Mouse (Mus musculus) forebrain, postnatal 0 days (tissue): ENCODE data around the gene Bckdk. TPM values are rescaled to one million over a fixed set of nuclear protein-coding genes. Genes with fewer than 3 reads are reported as not detected.

Experiments used
- ATAC-seq: fragments of 200-750 bp; cut with Nextera tagmentation; 2 replicates; pipeline ENCODE4 v1.8.0; 2017; ENCODE audit warnings: mild to moderate bottlenecking, moderate library complexity
- DNase-seq: peaks from one replicate; pipeline ENCODE4 v3.0.0-alpha.2; 2015
- H3K27ac ChIP-seq: fragments of 300-500 bp; sonication (generic); 2 replicates; pipeline ENCODE4 v1.5.1; 2014; ENCODE audit warnings: low read depth, mild to moderate bottlenecking, antibody characterized with exemption, low read length, moderate library complexity, mixed read lengths
- H3K27me3 ChIP-seq: fragments of 300-500 bp; sonication (generic); 2 replicates; pipeline ENCODE4 v1.6.1; 2014; ENCODE audit warnings: mild to moderate bottlenecking, low read length, mixed read lengths; ENCODE audit not compliant: insufficient read depth
- H3K36me3 ChIP-seq: fragments of 300-500 bp; sonication (generic); 2 replicates; pipeline ENCODE4 v1.6.1; 2014; ENCODE audit warnings: mild to moderate bottlenecking, moderate library complexity; ENCODE audit not compliant: insufficient read depth
- H3K4me1 ChIP-seq: fragments of 300-500 bp; sonication (generic); 2 replicates; pipeline ENCODE4 v1.6.1; 2014; ENCODE audit warnings: antibody characterized with exemption; ENCODE audit not compliant: insufficient read depth
- H3K4me2 ChIP-seq: fragments of 300-500 bp; sonication (generic); 2 replicates; pipeline ENCODE4 v1.6.1; 2014; ENCODE audit warnings: low read depth, mild to moderate bottlenecking, moderate library complexity
- H3K4me3 ChIP-seq: fragments of 300-500 bp; sonication (generic); 2 replicates; pipeline ENCODE4 v1.5.1; 2014; ENCODE audit warnings: low read depth, low read length, mixed read lengths
- H3K9ac ChIP-seq: fragments of 300-500 bp; sonication (generic); 2 replicates; pipeline ENCODE4 v1.6.1; 2014; ENCODE audit warnings: mild to moderate bottlenecking
- H3K9me3 ChIP-seq: fragments of 300-500 bp; sonication (generic); 2 replicates; pipeline ENCODE4 v1.6.1; 2016; ENCODE audit warnings: low read length
- CTCF ChIP-seq: sonication (generic); IDR thresholded peaks from 2 replicates; pipeline ENCODE4 v1.5.1; 2016; ENCODE audit warnings: antibody characterized with exemption, control low read depth, low read depth
- WGBS: fragments of 180-500 bp; shearing (Covaris S2); extraction: QIAGEN DNeasy Blood & Tissue Kit; methylation state at CpG from one replicate; pipeline ENCODE4 v1.1.7; 2014; 5-methylcytosine and 5-hydroxymethylcytosine counted together
- polyA plus RNA-seq: library from polyadenylated mRNA; unstranded; fragments of >200 nt; fragmentation: Nextera tagmentation; extraction: Ambion mirVana; gene quantifications from 2 replicates; pipeline ENCODE4 v1.2.1, GENCODE M21; 2015
- total RNA-seq: library from RNA; depleted of rRNA; stranded (reverse); fragments of >200 nt; gene quantifications from 2 replicates; pipeline ENCODE4 v1.2.3, GENCODE M21; 2014

Bckdk gene
- total and polyA plus RNA-seq, 2 experiments from 2014 or later: 43.0 to 66.8 TPM

DNA sequence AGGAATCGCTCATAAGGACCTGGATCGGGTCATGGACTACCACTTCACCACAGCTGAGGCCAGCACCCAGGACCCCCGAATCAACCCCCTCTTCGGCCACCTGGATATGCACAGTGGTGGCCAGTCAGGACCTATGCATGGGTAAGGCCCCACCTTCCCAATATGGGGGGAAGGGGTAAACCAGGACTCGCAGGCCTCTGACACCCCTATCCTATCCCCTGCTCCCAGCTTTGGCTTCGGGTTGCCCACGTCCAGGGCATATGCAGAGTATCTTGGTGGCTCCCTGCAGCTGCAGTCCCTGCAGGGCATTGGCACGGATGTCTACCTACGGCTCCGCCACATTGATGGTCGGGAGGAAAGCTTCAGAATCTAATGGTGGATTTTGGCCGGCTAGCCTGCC lies 4.1 kb downstream of the Bckdk start:
- no peak for TF ChIP-seq CTCF
- ATAC-seq (no peak), DNase-seq (no peak)
- H3K9ac ChIP-seq: no peak overlapping the region
- no peak overlapping the region for H3K4me2 ChIP-seq
- H3K4me3 ChIP-seq: no peak overlapping the region
- 95% methylated on average over 12 of the region's 12 CpGs for WGBS
- H3K27me3 ChIP-seq: no peaks in the 10 kb centered on the region
- peaks cover 10% of the 10 kb centered on the region for H3K4me1 ChIP-seq
- H3K36me3 ChIP-seq: peaks cover 36% of the 10 kb centered on the region
- no peaks in the 10 kb centered on the region for H3K9me3 ChIP-seq
- no peak overlapping the region for H3K27ac ChIP-seq

DNA sequence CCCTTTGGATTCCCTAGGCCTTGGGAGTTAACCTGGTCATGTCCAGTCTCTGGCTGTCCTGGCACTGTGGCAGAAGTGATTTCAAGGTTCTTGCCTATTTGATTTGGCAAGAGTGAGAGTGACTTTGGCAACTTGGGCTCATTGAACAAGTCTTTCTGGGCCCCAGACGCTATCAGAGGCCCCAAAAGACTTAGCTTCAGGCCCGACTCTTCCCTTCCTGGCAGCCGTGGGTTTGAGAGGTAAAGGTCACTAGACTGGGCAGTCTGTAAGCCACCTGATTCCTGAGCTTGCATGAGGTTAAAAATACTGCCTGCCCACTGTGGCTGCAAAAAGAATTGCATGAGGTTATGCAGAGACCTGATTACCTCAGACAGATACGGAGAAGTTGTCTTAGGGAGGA lies 4.8 kb downstream of the Bckdk start:
- DNase-seq (no peak), ATAC-seq (no peak)
- 88% methylated on average over 4 of the region's 4 CpGs for WGBS

DNA sequence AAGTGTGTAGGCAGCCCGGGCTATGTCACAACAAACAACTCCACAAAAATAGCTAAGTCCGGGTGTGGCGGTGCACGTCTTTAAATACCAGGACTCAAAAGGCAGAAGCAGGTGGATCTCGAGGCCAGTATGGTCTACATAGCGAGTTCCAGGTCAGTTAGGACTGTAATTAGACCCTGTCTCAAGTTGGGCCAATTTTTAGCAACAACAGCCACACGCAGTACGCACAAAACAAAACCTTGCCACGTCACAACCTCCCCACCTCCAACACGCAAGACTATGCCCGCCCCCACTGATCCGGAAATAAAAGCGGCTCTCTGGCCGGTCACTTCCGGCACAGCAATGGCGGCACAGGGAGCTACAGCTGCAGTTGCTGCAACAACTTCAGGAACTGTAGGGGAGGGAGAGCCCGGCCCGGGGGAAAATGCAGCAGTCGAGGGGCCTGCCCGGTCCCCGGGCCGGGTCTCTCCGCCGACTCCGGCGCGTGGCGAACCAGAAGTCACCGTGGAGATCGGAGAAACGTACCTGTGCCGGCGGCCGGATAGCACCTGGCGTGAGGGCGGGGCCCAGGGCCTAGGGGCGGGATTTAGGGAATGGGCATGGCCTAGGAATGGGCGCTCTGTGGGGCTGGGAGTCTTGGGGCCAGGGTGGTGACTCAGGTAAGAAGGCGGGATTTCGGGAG lies 8.4 kb downstream of the Bckdk start, which contains the start of gene Kat8:
TSS of gene Kat8 (plus strand) at position 327 of the 682 bp plus-strand sequence.
- Histone ChIP-seq H3K27me3 (no peaks in the 10 kb centered on the region), H3K9ac (peak within 1 kb of the TSS; percentile 74), H3K4me1 (peaks cover 12% of the 10 kb centered on the region; the same call in 1 of the 2 replicates), H3K4me2 (peak within 1 kb of the TSS; percentile 80), H3K9me3 (no peaks in the 10 kb centered on the region), H3K4me3 (peak within 1 kb of the TSS; percentile 92), H3K36me3 (peaks cover 33% of the 10 kb centered on the region), H3K27ac (peak within 1 kb of the TSS; percentile 80)
- no peak for TF ChIP-seq CTCF
- WGBS: 2% methylated on average over 40 of the region's 40 CpGs
- DNase-seq: peak; percentile 93
- ATAC-seq: peak; percentile 99

More for the DNA sequence above, 4.8 kb downstream of the Bckdk start:
- Histone ChIP-seq H3K9me3 (no peaks in the 10 kb centered on the region), H3K27ac (no peak overlapping the region), H3K36me3 (peaks cover 36% of the 10 kb centered on the region), H3K27me3 (no peaks in the 10 kb centered on the region), H3K9ac (no peak overlapping the region), H3K4me3 (no peak overlapping the region), H3K4me2 (no peak overlapping the region), H3K4me1 (peaks cover 16% of the 10 kb centered on the region)
- no peak for TF ChIP-seq CTCF

DNA sequence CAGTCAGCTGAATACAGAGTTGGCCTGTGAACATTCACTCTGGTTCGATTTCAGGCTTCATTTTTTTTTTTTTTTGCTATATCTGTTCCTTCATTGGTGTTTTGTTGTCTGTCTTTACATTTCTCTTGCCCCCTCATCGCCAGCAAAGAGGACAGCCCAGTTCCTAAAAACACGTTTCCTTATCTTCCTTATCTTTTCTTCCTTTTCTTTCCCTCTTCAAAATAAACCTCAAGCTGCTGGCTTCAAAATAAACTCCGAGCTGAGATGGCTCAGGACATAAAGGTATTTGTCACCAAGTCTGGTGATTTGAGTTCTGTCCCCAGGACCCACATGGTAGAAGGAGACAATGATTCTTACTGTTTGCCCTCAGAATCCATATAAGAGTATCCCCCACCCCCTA lies 9.1 kb downstream of the Bckdk start:
- Histone ChIP-seq H3K27ac (peak overlapping the region; percentile 80; the same call in 1 of the 2 replicates), H3K9ac (peak overlapping the region; percentile 74), H3K36me3 (peaks cover 30% of the 10 kb centered on the region), H3K9me3 (no peaks in the 10 kb centered on the region), H3K4me2 (peak overlapping the region; percentile 80), H3K27me3 (no peaks in the 10 kb centered on the region), H3K4me3 (peak overlapping the region; percentile 92), H3K4me1 (peaks cover 12% of the 10 kb centered on the region; the same call in 1 of the 2 replicates)
- ATAC-seq: no peak
- DNase-seq: no peak
- 28% methylated on average over 4 of the region's 4 CpGs for WGBS
- TF ChIP-seq CTCF: no peak

DNA sequence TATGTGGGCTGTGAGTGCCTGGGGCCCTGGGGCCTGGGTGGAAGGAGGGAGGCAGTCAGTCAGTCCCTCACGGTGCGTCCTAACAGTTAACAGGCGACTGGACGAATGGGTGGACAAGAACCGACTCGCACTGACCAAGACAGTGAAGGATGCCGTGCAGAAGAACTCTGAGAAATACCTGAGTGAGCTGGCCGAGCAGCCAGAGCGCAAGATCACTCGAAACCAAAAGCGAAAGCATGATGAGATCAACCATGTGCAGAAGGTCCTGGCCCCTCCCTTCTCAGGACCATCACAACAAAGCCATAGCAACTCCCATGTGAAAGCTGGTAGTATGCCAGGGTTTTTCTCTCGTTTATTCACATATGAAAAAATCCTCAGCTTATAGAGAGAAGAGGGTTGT lies 11.4 kb downstream of the Bckdk start:
- TF ChIP-seq CTCF: no peak
- Histone ChIP-seq H3K27me3 (no peaks in the 10 kb centered on the region), H3K9me3 (no peaks in the 10 kb centered on the region), H3K9ac (no peak overlapping the region), H3K4me3 (no peak overlapping the region), H3K4me1 (peaks cover 12% of the 10 kb centered on the region; the same call in 1 of the 2 replicates), H3K4me2 (no peak overlapping the region), H3K27ac (no peak overlapping the region), H3K36me3 (peaks cover 26% of the 10 kb centered on the region)
- no peak for ATAC-seq
- no peak for DNase-seq
- 91% methylated on average over 12 of the region's 12 CpGs for WGBS

DNA sequence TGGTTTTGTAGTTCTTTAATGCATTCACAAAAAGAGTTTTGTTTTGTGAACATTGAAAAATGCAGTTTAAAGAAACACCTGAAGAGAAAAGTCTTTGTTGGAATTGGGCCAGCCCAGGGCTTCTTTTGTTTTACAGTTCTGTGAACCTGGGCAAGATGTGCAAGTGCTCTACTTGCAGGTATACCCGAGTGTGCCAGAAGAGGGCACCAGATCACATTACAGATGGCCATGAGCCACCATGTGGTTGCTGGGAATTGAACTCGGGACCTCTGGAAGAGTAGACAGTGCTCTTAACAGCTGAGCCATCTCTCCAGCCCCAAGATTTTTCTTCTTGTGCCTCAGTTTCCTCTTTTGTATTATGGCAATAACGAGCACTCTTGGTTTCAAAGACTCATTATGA lies 14.3 kb downstream of the Bckdk start:
- Histone ChIP-seq H3K36me3 (peaks cover 35% of the 10 kb centered on the region), H3K4me1 (peaks cover 3% of the 10 kb centered on the region; the same call in 1 of the 2 replicates), H3K27ac (no peak overlapping the region), H3K9ac (no peak overlapping the region), H3K9me3 (no peaks in the 10 kb centered on the region), H3K4me3 (no peak overlapping the region), H3K27me3 (no peaks in the 10 kb centered on the region), H3K4me2 (no peak overlapping the region)
- WGBS: 60% methylated on average over 3 of the region's 3 CpGs
- no peak for ATAC-seq
- peak; percentile 48 for TF ChIP-seq CTCF
- no peak for DNase-seq

DNA sequence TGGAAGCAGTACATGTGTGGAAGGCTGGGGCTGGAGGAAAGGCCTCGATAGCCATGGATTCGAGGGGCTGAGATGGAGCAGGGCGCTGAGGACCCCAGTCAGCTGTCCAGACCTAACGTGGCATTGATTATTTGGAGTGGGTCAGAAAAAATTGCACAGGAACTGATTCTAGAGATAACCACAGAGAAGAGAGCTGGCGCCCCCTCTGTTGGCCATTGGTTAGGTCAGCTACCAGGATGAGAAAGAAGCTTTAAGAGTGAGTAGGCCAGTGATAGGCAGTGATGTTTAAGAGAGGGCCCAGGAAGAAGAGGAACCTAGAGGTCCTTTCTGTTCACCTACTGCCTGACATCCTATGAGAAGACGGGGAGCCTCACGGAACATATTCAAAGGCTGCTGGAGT lies 15.4 kb downstream of the Bckdk start:
- H3K36me3 ChIP-seq: peaks cover 40% of the 10 kb centered on the region
- no peak overlapping the region for H3K4me3 ChIP-seq
- H3K27ac ChIP-seq: no peak overlapping the region
- no peaks in the 10 kb centered on the region for H3K4me1 ChIP-seq
- no peaks in the 10 kb centered on the region for H3K27me3 ChIP-seq
- DNase-seq (no peak), ATAC-seq (no peak)
- 79% methylated on average over 7 of the region's 7 CpGs for WGBS
- no peak overlapping the region for H3K9ac ChIP-seq
- no peak; the same call in 1 of the 2 replicates for TF ChIP-seq CTCF
- no peak overlapping the region for H3K4me2 ChIP-seq
- H3K9me3 ChIP-seq: no peaks in the 10 kb centered on the region
